Mouse (Mus musculus) liver, embryonic 13.5 days (tissue): ENCODE results near the gene Nell2. TPM values are rescaled to one million over a fixed set of nuclear protein-coding genes. Genes with fewer than 3 reads are reported as not detected.

Experiments used
- ATAC-seq: fragments of 200-750 bp; cut with Nextera tagmentation; 2 replicates; pipeline ENCODE4 v1.8.0; 2017; ENCODE audit warnings: low read depth, mild to moderate bottlenecking, moderate number of reproducible peaks, moderate library complexity
- DNase-seq: peaks from one replicate; pipeline ENCODE4 v3.0.0; 2022
- H3K27ac ChIP-seq: fragments of 300-500 bp; sonication (generic); 2 replicates; pipeline ENCODE4 v1.5.1; 2015; ENCODE audit warnings: moderate library complexity, mild to moderate bottlenecking, inconsistent platforms
- H3K27me3 ChIP-seq: fragments of 300-500 bp; sonication (generic); 2 replicates; pipeline ENCODE4 v1.6.1; 2015; ENCODE audit warnings: mild to moderate bottlenecking, inconsistent platforms
- H3K36me3 ChIP-seq: fragments of 300-500 bp; sonication (generic); 2 replicates; pipeline ENCODE4 v1.6.1; 2015; ENCODE audit warnings: mild to moderate bottlenecking, inconsistent platforms
- H3K4me1 ChIP-seq: fragments of 300-500 bp; sonication (generic); replicated peaks from 2 replicates; pipeline ENCODE4 v1.6.1; 2015; ENCODE audit warnings: inconsistent platforms
- H3K4me2 ChIP-seq: fragments of 300-500 bp; sonication (generic); 2 replicates; pipeline ENCODE4 v1.6.1; 2015; ENCODE audit warnings: inconsistent platforms, mild to moderate bottlenecking, moderate library complexity
- H3K4me3 ChIP-seq: fragments of 300-500 bp; sonication (generic); replicated peaks from 2 replicates; pipeline ENCODE4 v1.5.1; 2015; ENCODE audit warnings: mild to moderate bottlenecking, inconsistent platforms
- H3K9ac ChIP-seq: fragments of 300-500 bp; sonication (generic); 2 replicates; pipeline ENCODE4 v1.6.1; 2015; ENCODE audit warnings: mild to moderate bottlenecking, inconsistent platforms
- H3K9me3 ChIP-seq: fragments of 300-500 bp; sonication (generic); replicated peaks from 2 replicates; pipeline ENCODE4 v1.6.1; 2016; ENCODE audit warnings: inconsistent platforms
- WGBS: fragments of 180-500 bp; shearing (Covaris S2); methylation state at CpG from one replicate; pipeline ENCODE4 v1.1.7; 2015; ENCODE audit not compliant: insufficient replicate concordance; 5-methylcytosine and 5-hydroxymethylcytosine counted together
- polyA plus RNA-seq: library from polyadenylated mRNA; unstranded; fragments of >200 nt; fragmentation: Nextera tagmentation; extraction: Ambion mirVana; gene quantifications from 2 replicates; pipeline ENCODE4 v1.2.1, GENCODE M21; 2015

The Nell2 gene
- polyA plus RNA-seq, 1 experiment from 2014 or later, result 0.55 TPM

- Histone ChIP-seq H3K27me3 (no peaks in the 10 kb centered on the region), H3K4me1 (no peaks in the 10 kb centered on the region), H3K27ac (no peak overlapping the region), H3K9ac (no peak overlapping the region), H3K4me2 (no peak overlapping the region), H3K9me3 (no peaks in the 10 kb centered on the region), H3K4me3 (no peak overlapping the region), H3K36me3 (no peaks in the 10 kb centered on the region)
- WGBS, result 54% methylated on average over 4 of the region's 4 CpGs
- DNase-seq (no peak), ATAC-seq (no peak)
Measured at GRCm38 (mm10) chr15:95418641-95419040, 109.7 kb downstream of the Nell2 start.

- Histone ChIP-seq H3K27ac (no peak overlapping the region), H3K36me3 (no peaks in the 10 kb centered on the region), H3K4me2 (no peak overlapping the region), H3K4me3 (no peak overlapping the region), H3K4me1 (no peaks in the 10 kb centered on the region), H3K27me3 (no peaks in the 10 kb centered on the region), H3K9ac (no peak overlapping the region), H3K9me3 (0 out of 2 replicates have a peak, but pooled peaks cover 4% of the 10 kb centered on the region)
- DNase-seq (no peak), ATAC-seq (no peak)
- WGBS, result 62% methylated on average over 5 of the region's 5 CpGs
Measured at GRCm38 (mm10) chr15:95411949-95412741, 116.2 kb downstream of the Nell2 start.

- Histone ChIP-seq H3K9ac (no peak overlapping the region), H3K9me3 (0 out of 2 replicates have a peak, but pooled peaks cover 4% of the 10 kb centered on the region), H3K4me3 (no peak overlapping the region), H3K36me3 (no peaks in the 10 kb centered on the region), H3K27me3 (no peaks in the 10 kb centered on the region), H3K4me1 (no peaks in the 10 kb centered on the region), H3K27ac (no peak overlapping the region), H3K4me2 (no peak overlapping the region)
- no peak for DNase-seq
- WGBS, result 72% methylated on average over 11 of the region's 11 CpGs
- no peak for ATAC-seq
Measured at GRCm38 (mm10) chr15:95410213-95410843, 118.0 kb downstream of the Nell2 start.

GRCm38 (mm10) chr15:95390347-95390746 lies 138.0 kb downstream of the Nell2 start:
- H3K27ac ChIP-seq, result no peak overlapping the region
- H3K4me3 ChIP-seq, result no peak overlapping the region
- WGBS, result 63% methylated on average over 5 of the region's 5 CpGs
- no peaks in the 10 kb centered on the region for H3K4me1 ChIP-seq
- H3K27me3 ChIP-seq, result no peaks in the 10 kb centered on the region
- no peak overlapping the region for H3K4me2 ChIP-seq
- no peak for DNase-seq
- ATAC-seq, result no peak
- H3K9me3 ChIP-seq, result 0 out of 2 replicates have a peak, but pooled peaks cover 6% of the 10 kb centered on the region
- H3K9ac ChIP-seq, result no peak overlapping the region
- H3K36me3 ChIP-seq, result no peaks in the 10 kb centered on the region

- no peaks in the 10 kb centered on the region for H3K27me3 ChIP-seq
- H3K4me1 ChIP-seq, result no peaks in the 10 kb centered on the region
- no peaks in the 10 kb centered on the region for H3K36me3 ChIP-seq
- no peak overlapping the region for H3K27ac ChIP-seq
- no peak for DNase-seq
- 0 out of 2 replicates have a peak, but pooled peaks cover 1% of the 10 kb centered on the region for H3K9me3 ChIP-seq
- H3K4me2 ChIP-seq, result no peak overlapping the region
- ATAC-seq, result no peak
- WGBS, result 60% methylated on average over 4 of the region's 4 CpGs
- H3K9ac ChIP-seq, result no peak overlapping the region
- H3K4me3 ChIP-seq, result no peak overlapping the region
Measured at GRCm38 (mm10) chr15:95388950-95389349, 139.4 kb downstream of the Nell2 start.

GRCm38 (mm10) chr15:95380859-95381258 lies 147.5 kb downstream of the Nell2 start:
- no peak overlapping the region for H3K9ac ChIP-seq
- no peaks in the 10 kb centered on the region for H3K36me3 ChIP-seq
- no peak for ATAC-seq
- no peaks in the 10 kb centered on the region for H3K27me3 ChIP-seq
- H3K4me3 ChIP-seq, result no peak overlapping the region
- H3K9me3 ChIP-seq, result no peaks in the 10 kb centered on the region
- H3K4me2 ChIP-seq, result no peak overlapping the region
- WGBS, result 28% methylated on average over 2 of the region's 2 CpGs
- DNase-seq, result no peak
- H3K27ac ChIP-seq, result no peak overlapping the region
- H3K4me1 ChIP-seq, result no peaks in the 10 kb centered on the region

GRCm38 (mm10) chr15:95370720-95371395 lies 157.5 kb downstream of the Nell2 start:
- no peaks in the 10 kb centered on the region; the same call in 1 of the 2 replicates for H3K9me3 ChIP-seq
- WGBS, result 70% methylated on average over 16 of the region's 16 CpGs

GRCm38 (mm10) chr15:95368185-95368584 lies 160.2 kb downstream of the Nell2 start:
- Histone ChIP-seq H3K9ac (no peak overlapping the region), H3K9me3 (no peaks in the 10 kb centered on the region; the same call in 1 of the 2 replicates), H3K27me3 (no peaks in the 10 kb centered on the region), H3K4me3 (no peak overlapping the region), H3K4me2 (no peak overlapping the region), H3K27ac (no peak overlapping the region), H3K36me3 (no peaks in the 10 kb centered on the region), H3K4me1 (no peaks in the 10 kb centered on the region)
- 74% methylated on average over 10 of the region's 10 CpGs for WGBS
- no peak for DNase-seq
- no peak for ATAC-seq

More at GRCm38 (mm10) chr15:95370720-95371395, 157.5 kb downstream of the Nell2 start:
- Histone ChIP-seq H3K27ac (no peak overlapping the region), H3K9ac (no peak overlapping the region), H3K36me3 (no peaks in the 10 kb centered on the region), H3K4me3 (no peak overlapping the region), H3K4me2 (no peak overlapping the region), H3K4me1 (no peaks in the 10 kb centered on the region), H3K27me3 (no peaks in the 10 kb centered on the region)
- DNase-seq (no peak), ATAC-seq (no peak)

- no peak for ATAC-seq
- no peaks in the 10 kb centered on the region for H3K4me1 ChIP-seq
- H3K4me2 ChIP-seq, result no peak overlapping the region
- WGBS, result 66% methylated on average over 3 of the region's 3 CpGs
- H3K4me3 ChIP-seq, result no peak overlapping the region
- H3K36me3 ChIP-seq, result no peaks in the 10 kb centered on the region
- H3K27ac ChIP-seq, result no peak overlapping the region
- H3K9ac ChIP-seq, result no peak overlapping the region
- no peaks in the 10 kb centered on the region; the same call in 1 of the 2 replicates for H3K9me3 ChIP-seq
- no peaks in the 10 kb centered on the region for H3K27me3 ChIP-seq
- no peak for DNase-seq
Measured at GRCm38 (mm10) chr15:95366506-95366905, 161.9 kb downstream of the Nell2 start.

GRCm38 (mm10) chr15:95354806-95355205 lies 173.6 kb downstream of the Nell2 start:
- H3K4me3 ChIP-seq, result no peak overlapping the region
- H3K36me3 ChIP-seq, result no peaks in the 10 kb centered on the region
- H3K27me3 ChIP-seq, result no peaks in the 10 kb centered on the region
- DNase-seq, result no peak
- no peak overlapping the region for H3K4me2 ChIP-seq
- H3K4me1 ChIP-seq, result no peaks in the 10 kb centered on the region
- no peak overlapping the region for H3K9ac ChIP-seq
- no peak for ATAC-seq
- H3K9me3 ChIP-seq, result no peaks in the 10 kb centered on the region
- WGBS, result 50% methylated on average over 1 of the region's 1 CpGs
- H3K27ac ChIP-seq, result no peak overlapping the region
